1 mouse cellular context compared by ENCODE assay signal in the genomic region with DNA sequence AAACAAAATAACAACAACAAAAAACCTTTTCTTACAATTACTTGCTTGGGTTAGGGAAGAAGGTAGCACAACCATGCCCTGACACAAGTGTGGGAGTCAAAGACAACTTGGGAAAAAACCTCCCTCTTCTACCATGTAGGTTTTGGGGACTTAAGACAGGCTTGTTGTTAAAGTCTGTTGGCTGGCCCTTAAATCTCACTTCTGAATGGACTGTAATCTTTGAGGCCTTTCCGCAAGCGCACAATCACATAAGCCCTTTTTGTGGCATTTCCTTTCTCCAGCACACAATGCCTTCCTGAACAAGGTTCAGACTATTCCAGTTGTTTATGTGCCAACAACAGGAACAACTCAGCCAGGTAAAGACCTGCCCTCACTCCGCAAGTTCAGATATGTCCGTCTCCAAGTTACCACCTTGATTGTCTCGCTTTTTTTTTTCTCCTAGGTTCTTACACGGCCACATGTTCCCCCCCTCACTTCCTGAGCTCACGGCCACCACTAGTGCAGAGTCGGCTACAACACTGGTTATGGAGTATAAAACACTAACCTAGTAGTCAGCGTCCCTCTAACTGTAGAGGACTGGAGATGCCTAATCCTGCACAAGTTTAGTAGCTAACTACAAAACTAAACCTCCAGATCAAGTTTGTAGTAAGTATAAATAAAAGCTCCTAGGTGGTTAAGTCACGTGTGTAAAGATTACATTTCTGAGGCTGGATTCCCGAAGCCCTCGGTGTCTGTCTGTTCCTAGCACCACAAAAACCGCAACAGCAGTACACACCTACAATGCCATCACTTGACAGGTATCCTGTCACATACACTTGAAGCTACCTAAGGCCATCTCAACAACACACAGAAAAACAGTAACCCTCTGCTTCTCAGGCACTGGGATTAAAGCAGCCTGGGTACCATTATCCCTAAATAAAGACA.
TF ChIP-seq lines count a peak whose summit lies in the region.

No protein-coding gene starts in this region.

TF ChIP-seq in MEL, 35 proteins besides CTCF, POLR2A, EP300 and RAD21:
- TF ChIP-seq ZNF384 (IDR thresholded peaks at IDR 0.05; ENCODE audit: low read depth, low read length) (no peak), POLR2AphosphoS5 (IDR thresholded peaks at IDR 0.05; ENCODE audit: borderline replicate concordance, low read depth, low read length) (no peak), TCF12 (IDR thresholded peaks at IDR 0.05; ENCODE audit: low read depth, low read length) (no peak), TBP (IDR thresholded peaks at IDR 0.05; ENCODE audit: low read depth, low read length) (no peak), KAT2A (conservative IDR thresholded peaks at IDR 0.05; ENCODE audit: low read depth, low read length) (no peak), ZC3H11A (IDR thresholded peaks at IDR 0.05; ENCODE audit: low read depth, low read length) (no peak), JUND (IDR thresholded peaks at IDR 0.05; ENCODE audit: low read depth, low read length) (no peak), E2F4 (IDR thresholded peaks at IDR 0.05; ENCODE audit: borderline replicate concordance, low read depth, low read length) (no peak), ZKSCAN1 (IDR thresholded peaks at IDR 0.05; ENCODE audit: low read depth, low read length) (no peak), MAZ (IDR thresholded peaks at IDR 0.05; ENCODE audit: low read depth, low read length) (no peak), POLR2AphosphoS2 (IDR thresholded peaks at IDR 0.05; ENCODE audit: low read length) (peak; percentile 72), SIN3A (IDR thresholded peaks at IDR 0.05; ENCODE audit: low read length) (no peak; the same call in 1 of the 2 replicates), ETS1 (IDR thresholded peaks at IDR 0.05; ENCODE audit: low read depth, low read length) (no peak), MAFK (IDR thresholded peaks at IDR 0.05; ENCODE audit: borderline replicate concordance, low read depth, low read length) (no peak), RCOR1 (IDR thresholded peaks at IDR 0.05; ENCODE audit: low read depth, low read length) (no peak), HCFC1 (IDR thresholded peaks at IDR 0.05; ENCODE audit: low read depth, low read length) (0 out of 2 replicates have a peak, but pooled peaks have one; percentile 5), CHD2 (IDR thresholded peaks at IDR 0.05; ENCODE audit: low read length) (no peak), ZMIZ1 (IDR thresholded peaks at IDR 0.05; ENCODE audit: low read depth, low read length) (0 out of 2 replicates have a peak, but pooled peaks have one; percentile 8), NRF1 (IDR thresholded peaks at IDR 0.05; ENCODE audit: insufficient read depth, low read depth, low read length, poor library complexity, severe bottlenecking) (no peak), UBTF (IDR thresholded peaks at IDR 0.05; ENCODE audit: borderline replicate concordance, insufficient read depth, low read depth, low read length) (no peak), MYB (IDR thresholded peaks at IDR 0.05; ENCODE audit: low read depth, low read length) (no peak), MYC (IDR thresholded peaks at IDR 0.05; ENCODE audit: low read depth, low read length) (peak; percentile 76; the same call in 1 of the 2 replicates), BHLHE40 (IDR thresholded peaks at IDR 0.05; ENCODE audit: borderline replicate concordance, low read depth, low read length) (peak; percentile 59; the same call in 1 of the 2 replicates), NELFE (IDR thresholded peaks at IDR 0.05; ENCODE audit: low read depth, low read length) (no peak), GABPA (IDR thresholded peaks at IDR 0.05; ENCODE audit: low read depth, low read length) (no peak), MXI1 (IDR thresholded peaks at IDR 0.05; ENCODE audit: low read depth, low read length) (peak; percentile 34; the same call in 1 of the 2 replicates), USF1 (IDR thresholded peaks at IDR 0.05; ENCODE audit: low read depth, low read length) (peak; percentile 67; the same call in 1 of the 2 replicates), SMC3 (IDR thresholded peaks at IDR 0.05; ENCODE audit: low read depth, low read length) (no peak), CHD1 (IDR thresholded peaks at IDR 0.05; ENCODE audit: low read depth, low read length) (no peak), MAX (IDR thresholded peaks at IDR 0.05; ENCODE audit: low read length) (no peak), MEF2A (IDR thresholded peaks at IDR 0.05; ENCODE audit: extremely low read depth, insufficient replicate concordance, low read depth, low read length, poor library complexity, severe bottlenecking) (no peak), USF2 (IDR thresholded peaks at IDR 0.05; ENCODE audit: borderline replicate concordance in 1 of 2, insufficient read depth in 1 of 2, low read depth in 1 of 2, low read length in 2 of 2) (0 out of 4 replicates have a peak, but pooled peaks of 1 of the 2 experiments have one; percentile 21), GATA1 (IDR thresholded peaks at IDR 0.05; ENCODE audit: low read depth, low read length) (no peak), ELF1 (IDR thresholded peaks at IDR 0.05; ENCODE audit: low read depth, low read length) (no peak), TAL1 (IDR thresholded peaks at IDR 0.05; ENCODE audit: low read length) (no peak)
